19 mouse cellular contexts compared by ENCODE assay signal in the genomic region with DNA sequence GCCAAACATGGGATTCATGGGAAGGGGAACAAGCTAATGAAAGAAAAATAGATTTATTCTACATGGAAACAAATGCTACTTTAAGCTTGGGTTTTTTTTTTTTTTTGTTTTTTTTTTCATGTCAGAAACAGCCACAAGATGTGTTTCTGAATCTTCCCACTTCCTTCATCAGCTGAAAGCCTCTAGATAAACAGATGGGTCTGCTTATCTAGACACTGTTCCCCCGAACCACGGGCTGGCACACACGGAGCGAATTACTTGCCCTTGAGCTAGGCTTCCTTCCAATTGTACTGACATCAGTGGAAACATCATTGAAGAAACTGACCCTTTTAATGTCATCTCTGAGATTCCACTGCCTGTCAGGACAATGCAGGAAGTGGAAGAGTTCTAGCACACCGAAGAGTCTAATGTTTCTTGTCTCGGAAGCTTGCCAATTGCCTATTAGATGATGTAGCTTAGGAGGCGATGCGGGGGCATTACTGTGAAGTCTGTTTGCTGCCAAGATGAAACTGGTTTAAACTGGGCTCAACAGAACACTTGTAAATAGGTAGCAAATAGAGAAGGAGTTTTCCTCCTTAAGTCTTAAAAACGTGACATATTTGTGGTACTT. TPM values are rescaled to one million over a fixed set of nuclear protein-coding genes. Genes with fewer than 3 reads are reported as not detected.
DNase-seq lines count a peak whose midpoint lies in the region; ATAC-seq and TF ChIP-seq lines count a peak whose summit lies in the region.
"Had no signal": no experiment of that assay in that cellular context is flagged by ENCODE, and none has a peak within 500 bp of the region (broad histone marks: within the 10 kb centered on the region; RNA-seq: fewer than 3 reads in every experiment).

No protein-coding gene starts in this region.

- H3K4me2 ChIP-seq in forebrain, postnatal 0 days (ENCODE audit: low read depth), result no peak overlapping the region
- H3K4me2 ChIP-seq in forebrain, embryonic 14.5 days (ENCODE audit: low read length), result no peak overlapping the region
- no peak overlapping the region for H3K4me2 ChIP-seq in lung, embryonic 14.5 days
- no peak overlapping the region for H3K4me2 ChIP-seq in forebrain, embryonic 12.5 days
- H3K4me2 ChIP-seq: embryonic facial prominence, embryonic 12.5 days; hindbrain, embryonic 15.5 days; midbrain, embryonic 12.5 days had no signal

- peak; percentile 20 for DNase-seq in forebrain, postnatal 0 days
- no peak for DNase-seq in forebrain, embryonic 14.5 days (ENCODE audit: low spot score)
- peak; percentile 7 for DNase-seq in lung, embryonic 14.5 days
- DNase-seq in lung, postnatal 25 days (ENCODE audit: low spot score), result no peak
- DNase-seq in c-Kit-positive CD71-positive TER-119-negative erythroid progenitor cells, embryonic 14.5 days (ENCODE audit: low read depth), result peak; percentile 5
- DNase-seq in heart, postnatal 25 days (ENCODE audit: low spot score), result no peak
- DNase-seq: adrenal gland, adult 8-10 months; cerebellum, postnatal 36 days; heart, postnatal 10 days; kidney, adult 18-20 months; kidney, postnatal 4 days; lung, postnatal 36 days had no signal

- WGBS in forebrain, postnatal 0 days, result 65% methylated on average over 9 of the region's 9 CpGs
- 79% methylated on average over 9 of the region's 9 CpGs for WGBS in forebrain, embryonic 14.5 days
- WGBS in lung, embryonic 14.5 days, result 56% methylated on average over 9 of the region's 9 CpGs
- WGBS in forebrain, embryonic 12.5 days, result 90% methylated on average over 9 of the region's 9 CpGs

- H3K9ac ChIP-seq in forebrain, postnatal 0 days, result no peak overlapping the region
- H3K9ac ChIP-seq in forebrain, embryonic 14.5 days (ENCODE audit: low read length), result no peak overlapping the region
- H3K9ac ChIP-seq in lung, embryonic 14.5 days, result no peak overlapping the region
- H3K9ac ChIP-seq in forebrain, embryonic 12.5 days, result no peak overlapping the region
- H3K9ac ChIP-seq: embryonic facial prominence, embryonic 12.5 days; hindbrain, embryonic 15.5 days; midbrain, embryonic 12.5 days had no signal

- H3K27ac ChIP-seq in forebrain, postnatal 0 days (ENCODE audit: low read depth, low read length), result no peak overlapping the region
- H3K27ac ChIP-seq in forebrain, embryonic 14.5 days (ENCODE audit: low read depth, low read length), result no peak overlapping the region
- no peak overlapping the region for H3K27ac ChIP-seq in lung, embryonic 14.5 days (ENCODE audit: low read depth)
- H3K27ac ChIP-seq in forebrain, embryonic 12.5 days, result no peak overlapping the region
- H3K27ac ChIP-seq: embryonic facial prominence, embryonic 12.5 days; hindbrain, embryonic 15.5 days; midbrain, embryonic 12.5 days had no signal

- H3K27me3 ChIP-seq in forebrain, postnatal 0 days (ENCODE audit: insufficient read depth, low read length), result no peaks in the 10 kb centered on the region
- no peaks in the 10 kb centered on the region for H3K27me3 ChIP-seq in forebrain, embryonic 14.5 days (replicated peaks; ENCODE audit: control insufficient read depth, insufficient read depth, low read length)
- no peaks in the 10 kb centered on the region for H3K27me3 ChIP-seq in lung, embryonic 14.5 days (ENCODE audit: insufficient read depth, low read length)
- H3K27me3 ChIP-seq in forebrain, embryonic 12.5 days, result no peaks in the 10 kb centered on the region
- H3K27me3 ChIP-seq: embryonic facial prominence, embryonic 12.5 days; hindbrain, embryonic 15.5 days; midbrain, embryonic 12.5 days had no signal

- intact Hi-C loops in heart, postnatal 25 days (cut with DNase I), result no loop called here

- no peaks in the 10 kb centered on the region for H3K36me3 ChIP-seq in forebrain, postnatal 0 days (ENCODE audit: insufficient read depth)
- H3K36me3 ChIP-seq in forebrain, embryonic 14.5 days (ENCODE audit: control insufficient read depth, insufficient read depth, low read length), result no peaks in the 10 kb centered on the region
- no peaks in the 10 kb centered on the region for H3K36me3 ChIP-seq in lung, embryonic 14.5 days (ENCODE audit: insufficient read depth)
- no peaks in the 10 kb centered on the region for H3K36me3 ChIP-seq in forebrain, embryonic 12.5 days (replicated peaks)
- H3K36me3 ChIP-seq: embryonic facial prominence, embryonic 12.5 days; hindbrain, embryonic 15.5 days; midbrain, embryonic 12.5 days had no signal

- H3K9me3 ChIP-seq in forebrain, postnatal 0 days (ENCODE audit: low read length), result no peaks in the 10 kb centered on the region
- H3K9me3 ChIP-seq in forebrain, embryonic 14.5 days (replicated peaks; ENCODE audit: control insufficient read depth, low read length), result no peaks in the 10 kb centered on the region
- H3K9me3 ChIP-seq in lung, embryonic 14.5 days (ENCODE audit: low read depth, low read length), result no peaks in the 10 kb centered on the region
- H3K9me3 ChIP-seq in forebrain, embryonic 12.5 days, result no peaks in the 10 kb centered on the region
- H3K9me3 ChIP-seq: embryonic facial prominence, embryonic 12.5 days; hindbrain, embryonic 15.5 days had no signal

- H3K4me1 ChIP-seq in forebrain, postnatal 0 days (ENCODE audit: insufficient read depth), result 0 out of 2 replicates have a peak, but pooled peaks cover 4% of the 10 kb centered on the region
- no peaks in the 10 kb centered on the region; the same call in none of the 2 replicates for H3K4me1 ChIP-seq in forebrain, embryonic 14.5 days (ENCODE audit: control insufficient read depth, insufficient read depth, low read length)
- no peaks in the 10 kb centered on the region for H3K4me1 ChIP-seq in lung, embryonic 14.5 days (ENCODE audit: insufficient read depth)
- peaks cover 10% of the 10 kb centered on the region for H3K4me1 ChIP-seq in forebrain, embryonic 12.5 days
- H3K4me1 ChIP-seq: embryonic facial prominence, embryonic 12.5 days had no signal

- H3K4me3 ChIP-seq in forebrain, postnatal 0 days (ENCODE audit: low read depth, low read length), result no peak overlapping the region
- no peak overlapping the region for H3K4me3 ChIP-seq in forebrain, embryonic 14.5 days (ENCODE audit: low read depth, low read length)
- H3K4me3 ChIP-seq in lung, embryonic 14.5 days (ENCODE audit: low read depth, low read length), result no peak overlapping the region
- H3K4me3 ChIP-seq in forebrain, embryonic 12.5 days (replicated peaks), result no peak overlapping the region
- H3K4me3 ChIP-seq: embryonic facial prominence, embryonic 12.5 days; hindbrain, embryonic 15.5 days; midbrain, embryonic 12.5 days; myocyte had no signal

- no peak for TF ChIP-seq CTCF in forebrain, postnatal 0 days (IDR thresholded peaks at IDR 0.05; ENCODE audit: low read depth)
- TF ChIP-seq CTCF in lung, embryonic 14.5 days (IDR thresholded peaks at IDR 0.05; ENCODE audit: low read depth), result no peak

- ATAC-seq in forebrain, postnatal 0 days, result no peak
- ATAC-seq in forebrain, embryonic 14.5 days, result no peak
- ATAC-seq in lung, embryonic 14.5 days (ENCODE audit: insufficient read depth), result no peak
- ATAC-seq in megakaryocyte progenitor cell, adult 5-6 weeks (replicated peaks; ENCODE audit: poor library complexity), result peak; percentile 90
- ATAC-seq in forebrain, embryonic 12.5 days (ENCODE audit: low FRiP score), result no peak

RNA-seq across cellular contexts. Expression of gene 2010300C02Rik, which starts 24.9 kb away (rescaled TPM):
- 20.5 and 22.7 TPM in 2 replicates for total RNA-seq in forebrain, postnatal 0 days (2014; rRNA removed)
- polyA plus RNA-seq in forebrain, postnatal 0 days (2015; fragmentation: Nextera tagmentation; extraction: Ambion mirVana), result 10.4 and 13.6 TPM in 2 replicates
- 1.7 and 2.0 TPM in 2 replicates for polyA plus RNA-seq in forebrain, embryonic 14.5 days (2014; fragmentation: Nextera tagmentation; extraction: Ambion mirVana)
- polyA plus RNA-seq in lung, embryonic 14.5 days (2014; fragmentation: Nextera tagmentation; extraction: Ambion mirVana), result 8.1 and 8.5 TPM in 2 replicates
- total RNA-seq in megakaryocyte progenitor cell, adult 5-6 weeks (2015), result 0.05 and 0.39 TPM in 2 replicates
- 0.14 and 0.17 TPM in 2 replicates for total RNA-seq in megakaryocyte progenitor cell, adult 5-6 weeks (2017)
- under 1 TPM; 0.53 to 0.73 TPM for total RNA-seq in heart, postnatal 25 days (2021)
- 1.1 and 1.5 TPM in 2 replicates for polyA plus RNA-seq in forebrain, embryonic 12.5 days (2016; fragmentation: Nextera tagmentation; extraction: Ambion mirVana)
- polyA plus RNA-seq: C2C12, myocyte had no signal

Comparison
In these comparisons a context has a peak if more than half of its experiments do, and no peak if none do; other contexts are left out.
1. DNase-seq: peak in forebrain, postnatal 0 days (single experiment), lung, embryonic 14.5 days (single experiment) and c-Kit-positive CD71-positive TER-119-negative erythroid progenitor cells, embryonic 14.5 days (single experiment); none in forebrain, embryonic 14.5 days (single experiment), lung, postnatal 25 days (single experiment) and heart, postnatal 25 days (single experiment).